Mouse (Mus musculus) mesoderm, embryonic 11.5 days (tissue): ENCODE data around the gene Gm21962.

Experiments used
- DNase-seq: peaks from one replicate; pipeline ENCODE4 v3.0.0-alpha.2; 2012; ENCODE audit warnings: low read depth, low spot score

Gm21962 gene

DNA sequence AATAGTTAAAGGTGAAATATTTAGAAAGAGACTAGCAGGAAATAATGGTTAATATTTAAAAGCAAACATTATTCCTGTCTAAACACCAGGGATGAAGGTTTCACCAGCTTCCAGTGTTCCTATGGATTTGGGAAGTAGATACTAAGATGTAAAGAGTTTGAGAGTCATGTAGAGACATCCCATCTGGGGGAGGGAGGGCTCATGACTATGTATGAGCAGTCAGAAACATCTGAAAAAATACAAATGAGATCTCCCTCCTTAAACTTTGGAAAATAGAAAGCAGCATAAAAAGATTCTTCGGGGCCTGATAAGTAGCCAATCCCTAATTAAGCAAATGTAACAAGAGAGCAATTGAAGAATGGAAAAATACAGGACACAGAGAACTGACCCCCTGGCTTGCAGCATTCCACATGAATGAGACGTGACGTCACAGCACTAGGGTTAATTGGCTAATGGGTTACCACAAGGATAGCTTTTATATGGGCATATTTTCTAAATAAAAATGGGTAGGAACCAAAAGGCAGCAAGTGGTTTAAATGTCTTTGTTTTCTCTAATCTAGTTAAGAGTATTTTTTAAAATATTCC, 45.3 kb downstream of the Gm21962 start:
- DNase-seq = no peak
